Mouse (Mus musculus) urinary bladder, postnatal 10 days (tissue): Measurements from ENCODE around the gene Mief2.
A peak's percentile ranks its signal among the peaks of the same experiment; 100 is the strongest.

Source experiments
- DNase-seq: peaks from one replicate; pipeline ENCODE4 v3.0.0; 2022; ENCODE audit warnings: low spot score

The Mief2 gene

GRCm38 (mm10) chr11:60728260-60728761 lies at the start of gene Mief2:
Mief2 (plus strand) TSS chr11:60728398.
- DNase-seq, result peak; percentile 76

GRCm38 (mm10) chr11:60696165-60696564 lies 32.0 kb upstream of the Mief2 start:
- no peak for DNase-seq

DNA sequence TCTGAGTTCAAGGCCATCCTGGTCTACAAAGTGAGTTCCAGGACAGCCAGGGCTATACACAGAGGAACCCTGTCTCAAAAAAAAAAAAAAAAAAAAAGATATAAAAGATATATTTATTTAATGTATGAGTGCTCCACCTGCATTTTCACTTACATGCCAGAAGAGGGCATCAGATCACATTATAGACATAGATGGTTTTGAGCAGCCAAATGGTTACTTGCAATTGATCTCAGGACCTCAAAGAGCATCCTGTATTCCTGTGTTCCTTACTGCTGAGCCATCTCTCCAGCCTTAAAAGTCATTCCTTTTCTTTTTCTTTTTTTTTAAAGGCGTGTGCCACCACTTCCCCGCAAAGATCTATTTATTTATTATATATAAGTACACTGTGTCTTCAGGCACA lies 30.6 kb upstream of the Mief2 start:
- DNase-seq, result no peak

GRCm38 (mm10) chr11:60698806-60699523 lies 29.2 kb upstream of the Mief2 start:
- no peak for DNase-seq

- no peak for DNase-seq
Observed at GRCm38 (mm10) chr11:60699524-60700075, 28.6 kb upstream of the Mief2 start, which contains the start of gene Llgl1. Llgl1 (plus strand) TSS chr11:60699723.

GRCm38 (mm10) chr11:60700320-60701185 lies 27.6 kb upstream of the Mief2 start:
- no peak for DNase-seq

- DNase-seq, result no peak
Observed at GRCm38 (mm10) chr11:60701611-60702010, 26.6 kb upstream of the Mief2 start.

GRCm38 (mm10) chr11:60703131-60703530 lies 25.1 kb upstream of the Mief2 start:
- DNase-seq, result no peak

DNA sequence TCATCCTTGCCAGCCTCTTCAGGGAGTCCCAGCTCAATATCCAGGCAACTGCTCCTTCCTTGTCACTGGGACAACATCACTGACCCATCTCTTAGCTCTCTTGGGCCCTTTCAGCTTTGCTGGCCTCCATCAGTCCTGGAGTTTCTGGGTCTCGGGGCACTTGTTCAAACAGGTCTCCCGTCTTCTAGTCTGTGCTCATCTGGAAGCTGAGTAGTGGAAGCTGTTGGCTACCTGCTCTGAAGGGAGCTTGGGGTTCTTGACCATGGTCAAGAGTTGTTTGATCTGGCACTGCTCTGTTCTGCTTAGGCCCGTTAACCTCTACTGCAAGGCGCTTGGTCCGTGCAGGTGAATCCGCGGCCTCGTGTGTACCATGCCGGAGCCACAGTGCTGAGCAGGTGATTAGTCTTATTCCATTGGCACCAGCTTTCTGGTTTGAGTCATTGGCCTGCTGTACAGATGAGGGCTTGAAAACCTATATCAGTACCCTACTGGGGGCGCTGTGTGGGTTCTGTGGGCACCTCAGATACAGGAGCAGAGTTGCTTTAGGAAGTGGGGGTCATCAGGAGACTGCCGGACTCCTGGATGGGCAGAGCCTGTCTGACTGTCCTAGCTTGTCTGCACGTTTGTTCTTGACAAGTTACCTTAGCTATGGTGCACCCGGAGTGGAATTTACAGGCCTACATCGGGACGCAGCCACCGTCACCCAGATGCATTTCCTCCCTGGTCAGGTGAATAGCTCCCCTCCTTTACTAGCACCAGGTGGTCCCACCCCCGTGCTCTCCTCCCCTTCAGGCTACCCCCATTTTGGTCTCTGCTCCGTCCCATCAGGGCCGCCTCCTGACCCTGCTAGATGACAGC lies 23.9 kb upstream of the Mief2 start:
- DNase-seq, result no peak

DNA sequence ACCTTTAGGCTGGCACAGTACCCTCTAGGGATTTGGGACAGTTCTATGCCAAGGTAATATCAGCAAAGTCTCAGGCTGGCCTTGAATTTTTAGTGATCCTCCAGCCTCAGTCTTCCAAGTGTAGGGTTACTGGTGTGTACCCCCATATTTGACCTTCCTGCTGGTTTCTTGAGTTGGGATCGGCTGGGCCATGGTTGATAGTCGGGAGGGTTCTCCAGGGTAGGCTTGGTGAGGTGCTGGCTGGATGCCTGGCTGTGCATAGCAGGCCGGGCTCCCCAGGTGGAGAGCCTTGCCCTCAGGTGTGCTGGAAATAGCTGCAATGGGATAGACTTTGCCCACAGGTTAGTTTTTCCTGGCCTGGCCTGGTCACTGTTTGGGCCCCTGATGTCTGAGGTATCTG lies 22.9 kb upstream of the Mief2 start:
- DNase-seq, result no peak

GRCm38 (mm10) chr11:60706076-60706475 lies 22.1 kb upstream of the Mief2 start:
- DNase-seq, result no peak

DNA sequence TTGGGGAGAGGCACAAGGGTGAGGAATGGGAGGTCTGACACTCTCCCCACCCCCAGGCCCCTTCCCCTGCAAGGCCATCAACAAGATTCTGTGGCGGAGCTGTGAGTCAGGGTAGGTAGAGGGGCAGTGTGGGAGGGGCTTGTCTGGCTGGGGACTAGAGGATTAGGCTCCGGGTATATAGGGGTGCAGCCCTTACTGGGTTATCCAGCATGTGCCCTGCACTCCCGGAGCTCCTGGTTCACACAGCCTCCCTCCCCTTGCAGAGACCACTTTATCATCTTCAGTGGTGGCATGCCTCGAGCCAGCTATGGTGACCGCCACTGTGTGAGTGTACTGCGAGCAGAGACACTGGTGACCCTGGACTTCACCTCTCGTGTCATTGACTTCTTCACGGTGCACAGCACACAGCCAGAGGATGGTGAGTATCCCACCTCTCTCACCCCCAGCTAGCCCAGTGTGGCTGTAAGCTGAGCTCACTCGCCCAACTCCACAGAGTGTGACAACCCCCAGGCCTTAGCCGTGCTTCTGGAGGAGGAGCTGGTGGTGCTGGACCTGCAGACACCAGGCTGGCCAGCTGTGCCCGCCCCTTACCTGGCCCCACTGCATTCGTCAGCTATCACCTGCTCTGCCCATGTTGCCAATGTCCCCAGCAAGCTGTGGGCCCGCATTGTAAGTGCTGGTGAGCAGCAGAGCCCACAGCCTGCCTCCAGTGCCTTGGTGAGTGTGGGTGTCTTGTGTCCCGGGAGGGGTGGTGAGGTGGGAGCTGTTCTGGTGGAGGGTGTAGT lies 21.3 kb upstream of the Mief2 start:
- no peak for DNase-seq

DNA sequence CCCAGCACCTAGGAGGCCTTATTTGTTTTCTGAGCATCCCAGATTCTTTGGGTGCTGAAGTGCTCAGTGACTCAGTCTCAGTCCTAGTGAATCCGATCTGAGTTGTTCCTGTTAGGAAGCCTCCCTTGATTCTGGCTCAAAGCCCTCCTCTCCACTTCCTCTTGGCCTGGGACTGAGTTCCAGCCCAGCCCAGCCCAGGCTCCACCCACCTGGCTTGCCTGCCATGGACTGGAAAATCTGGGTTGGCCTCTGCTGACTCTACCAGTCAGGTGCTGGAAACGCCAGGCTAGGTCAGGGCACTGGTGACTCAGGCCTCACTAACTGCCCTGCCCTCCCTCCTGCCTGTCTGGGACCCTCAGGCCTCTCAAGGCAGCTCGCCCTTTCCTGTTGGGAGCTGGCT lies 20.5 kb upstream of the Mief2 start:
- peak; percentile 36 for DNase-seq

GRCm38 (mm10) chr11:60708631-60709030 lies 19.6 kb upstream of the Mief2 start:
- no peak for DNase-seq

- DNase-seq, result no peak
Observed at GRCm38 (mm10) chr11:60709481-60710465, 18.4 kb upstream of the Mief2 start.

DNA sequence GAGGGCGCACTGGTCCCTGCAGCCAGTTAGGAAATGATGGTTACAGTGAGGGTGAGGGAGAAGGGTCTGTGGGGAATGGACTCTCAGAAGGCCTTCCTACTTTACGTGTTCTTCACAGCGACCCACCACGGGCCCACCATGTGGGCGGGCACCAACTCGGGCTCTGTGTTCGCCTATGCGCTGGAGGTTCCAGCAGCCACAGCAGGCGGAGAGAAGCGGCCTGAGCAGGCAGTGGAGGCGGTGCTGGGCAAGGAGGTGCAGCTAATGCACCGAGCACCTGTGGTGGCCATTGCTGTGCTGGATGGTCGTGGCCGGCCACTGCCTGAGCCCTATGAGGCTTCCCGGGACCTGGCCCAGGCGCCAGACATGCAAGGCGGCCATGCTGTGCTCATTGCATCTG lies 17.0 kb upstream of the Mief2 start:
- DNase-seq, result no peak

- DNase-seq, result no peak
Observed at GRCm38 (mm10) chr11:60712040-60712439, 16.2 kb upstream of the Mief2 start.

GRCm38 (mm10) chr11:60712639-60713255 lies 15.5 kb upstream of the Mief2 start:
- no peak for DNase-seq

GRCm38 (mm10) chr11:60715833-60716232 lies 12.4 kb upstream of the Mief2 start:
- no peak for DNase-seq
